Mouse (Mus musculus): Measurements from ENCODE around the gene Socs1. TPM values are rescaled to one million over a fixed set of nuclear protein-coding genes. Genes with fewer than 3 reads are reported as not detected.

Socs1 gene
- polyA plus RNA-seq (2012; rRNA removed): 8.8 and 18.5 TPM in 2 replicates

GRCm38 (mm10) chr16:10785371-10786231, at the start of gene Socs1:
Gene Socs1, minus strand, starts transcription at chr16:10785536.

DNA sequence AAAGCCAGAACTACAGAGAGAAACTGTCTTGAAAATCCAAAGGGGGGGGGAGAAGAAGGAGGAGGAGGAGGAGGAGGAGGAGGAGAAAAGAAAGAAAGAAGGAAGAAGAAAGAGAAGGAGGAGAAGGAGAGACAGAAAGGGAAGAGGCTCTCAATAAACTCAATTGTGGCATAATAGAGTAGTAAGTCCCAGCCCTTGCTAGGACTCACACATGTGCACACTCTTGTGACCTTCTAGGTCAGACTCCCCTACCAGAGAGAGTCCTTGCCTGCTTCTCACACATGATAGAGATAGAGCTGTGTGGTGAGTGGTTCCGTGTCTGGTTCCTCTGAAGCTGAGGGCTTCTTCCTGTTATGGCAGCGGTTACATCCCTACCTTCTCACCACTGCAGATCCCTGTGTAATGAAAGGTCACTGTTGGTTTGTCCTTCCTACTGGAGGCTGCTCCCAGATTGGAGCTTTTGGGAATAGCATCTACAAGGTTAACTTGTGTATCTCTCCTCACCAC, 27.6 kb upstream of the Socs1 start, which contains the start of gene Gm11172:
Gene Gm11172 (plus strand): TSS at position 51 of the 507 bp plus-strand sequence.

DNA sequence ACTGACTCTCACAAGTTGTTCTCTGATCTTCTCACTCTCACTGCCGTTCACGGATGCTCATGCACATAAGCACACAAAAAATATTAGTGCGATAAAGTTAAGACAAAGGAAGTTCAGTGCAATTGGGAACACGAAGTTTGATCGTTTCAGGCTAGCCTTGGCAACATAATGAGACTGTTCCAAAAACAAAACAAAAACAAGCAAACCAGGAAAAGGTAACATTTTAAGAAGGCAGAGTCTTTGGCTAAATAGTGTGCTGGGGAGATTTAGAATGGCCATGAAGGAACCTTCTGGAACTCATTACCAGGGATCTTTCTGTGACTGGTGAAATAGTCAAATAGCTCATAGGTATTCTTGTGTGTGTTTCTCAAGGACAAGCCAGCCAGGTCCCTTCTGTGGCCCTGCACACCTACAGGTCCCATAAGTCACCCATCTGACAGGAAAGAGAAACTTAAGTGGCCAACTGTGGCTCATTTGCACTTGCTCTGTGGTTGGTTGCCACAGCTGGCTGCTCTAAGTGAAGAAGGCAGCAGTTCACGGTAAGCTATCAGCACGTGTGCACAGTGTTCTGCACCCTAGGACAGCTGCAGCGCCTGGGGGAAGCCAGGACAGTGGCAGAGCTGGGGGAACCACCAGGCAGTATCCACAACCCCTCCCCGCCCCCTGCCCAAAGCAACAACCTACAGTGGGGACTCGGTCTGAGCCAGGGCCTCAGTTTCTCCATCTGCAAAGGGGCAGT, 20.6 kb upstream of the Socs1 start, which contains the start of gene Prm1:
Gene Prm1 (minus strand): TSS at position 51 of the 739 bp plus-strand sequence.

DNA sequence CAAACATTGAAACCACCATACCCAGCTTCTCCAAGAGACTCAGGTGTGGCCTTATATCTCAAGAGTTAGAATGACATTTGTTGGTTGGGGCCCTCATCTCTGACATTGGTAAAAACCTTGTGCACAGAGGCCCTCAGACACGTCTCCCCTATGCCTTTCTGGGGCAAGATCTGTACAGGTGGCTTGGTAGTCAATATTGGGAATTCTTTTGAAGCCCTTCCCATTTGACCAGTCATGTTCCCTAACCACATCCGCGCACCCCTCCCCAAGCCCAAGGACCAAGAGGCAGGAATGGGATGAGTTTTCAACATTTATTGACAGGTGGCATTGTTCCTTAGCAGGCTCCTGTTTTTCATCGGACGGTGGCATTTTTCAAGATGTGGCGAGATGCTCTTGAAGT, 10.7 kb upstream of the Socs1 start, which contains the start of gene Prm2:
Gene Prm2 (minus strand): TSS at position 101 of the 400 bp plus-strand sequence.

GRCm38 (mm10) chr16:10790702-10791101, 5.4 kb upstream of the Socs1 start, which contains the start of gene Prm3:
Gene Prm3, minus strand, starts transcription at chr16:10790914.

GRCm38 (mm10) chr16:10788271-10788670, 2.9 kb upstream of the Socs1 start, which contains the start of gene Tnp2:
Gene Tnp2, minus strand, starts transcription at chr16:10788660.

Other genes with a start within 250 kb of the Socs1 start
- 44.1 and 84.4 TPM in 2 replicates for gene Dexi, start 242.5 kb downstream of the Socs1 start, polyA plus RNA-seq (2012; rRNA removed)
- 4.4 and 4.7 TPM in 2 replicates for gene Clec16a, start 240.2 kb downstream of the Socs1 start, polyA plus RNA-seq (2012; rRNA removed)
- gene Tnp2, start 3.1 kb upstream of the Socs1 start, polyA plus RNA-seq (2012; rRNA removed): not detected in 2 replicates
- not detected in 2 replicates for gene Prm3, start 5.4 kb upstream of the Socs1 start, polyA plus RNA-seq (2012; rRNA removed)
- gene Prm2, start 10.6 kb upstream of the Socs1 start, polyA plus RNA-seq (2012; rRNA removed): not detected in 2 replicates
- gene Prm1, start 20.3 kb upstream of the Socs1 start, polyA plus RNA-seq (2012; rRNA removed): not detected in 2 replicates
- not detected in 2 replicates for gene Gm11172, start 27.4 kb upstream of the Socs1 start, polyA plus RNA-seq (2012; rRNA removed)
- 0.50 and 1.5 TPM in 2 replicates for gene Rmi2, start 49.5 kb upstream of the Socs1 start, polyA plus RNA-seq (2012; rRNA removed)

All from stomach, adult 2 months (tissue).